Mouse (Mus musculus): ENCODE measurements around the gene Pgp.
"Not testable (repeated sequence)": the region's sequence is repeated elsewhere in the genome, so short reads cannot be mapped to it uniquely, and the experiment has no call there.

Pgp gene

DNA sequence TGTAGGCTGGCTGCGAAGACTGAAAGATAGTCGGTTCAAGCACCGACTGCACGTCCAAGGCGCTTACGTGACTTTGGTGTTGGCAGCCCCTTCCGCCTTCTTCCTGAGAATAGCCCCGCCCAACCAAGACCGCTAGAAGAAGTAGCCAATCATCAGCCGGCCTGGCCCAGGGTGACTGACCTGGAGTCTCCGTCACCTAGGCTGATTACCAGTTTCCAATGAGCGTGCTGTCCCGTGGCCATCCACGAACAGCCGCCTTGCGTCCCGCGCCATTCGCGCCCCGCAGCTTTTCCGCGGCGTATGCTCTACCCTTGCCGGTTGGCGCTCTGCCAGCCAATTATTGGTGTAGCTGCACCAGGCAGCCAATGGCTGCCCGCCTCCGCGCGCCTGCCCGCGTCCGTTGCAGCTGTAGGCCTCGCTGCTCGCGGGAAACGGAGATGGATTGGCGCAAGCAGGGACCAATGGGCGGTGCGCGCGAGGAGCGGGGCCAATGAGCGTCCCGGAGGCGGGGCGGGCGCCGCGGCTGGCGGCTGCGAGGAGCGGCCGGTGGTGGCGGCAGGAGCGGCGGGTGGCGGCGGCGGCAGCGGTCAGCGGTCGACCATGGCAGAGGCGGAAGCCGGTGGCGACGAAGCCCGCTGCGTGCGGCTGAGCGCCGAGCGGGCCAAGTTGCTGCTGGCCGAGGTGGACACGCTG is at the start of gene Pgp, which contains the start of gene E4f1:
Gene Pgp, plus strand, starts transcription at position 483 of the 693 bp plus-strand sequence.
Gene E4f1, minus strand, starts transcription at position 404 of the 693 bp plus-strand sequence.
- DNase-seq: peak; percentile 99 to 100

- no peak for DNase-seq
These were observed 47.1 kb upstream of the Pgp start for GRCm38 (mm10) chr17:24423114-24423513.

DNA sequence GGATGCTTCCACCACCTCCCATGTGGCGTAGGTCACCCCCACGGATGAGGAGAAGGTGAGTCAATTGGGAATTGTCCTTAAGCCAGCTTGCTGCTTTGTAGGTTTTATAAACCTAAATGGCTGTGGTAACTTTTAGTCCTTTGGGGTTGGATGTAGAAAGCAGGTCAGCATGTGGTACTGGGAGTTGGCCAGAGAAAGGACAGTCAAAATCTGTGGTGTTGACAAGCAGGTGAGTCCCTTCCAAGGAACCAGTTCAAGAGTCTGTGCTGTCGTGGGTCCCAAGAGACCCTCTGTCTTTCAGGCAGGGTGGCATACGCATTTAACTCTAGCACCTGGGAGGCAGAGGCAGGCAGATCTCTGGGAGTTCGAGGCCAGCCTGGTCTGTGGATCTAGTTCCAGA is 45.7 kb upstream of the Pgp start:
- no peak for DNase-seq

GRCm38 (mm10) chr17:24425326-24425725 is 44.9 kb upstream of the Pgp start:
- not testable (repeated sequence) for DNase-seq

GRCm38 (mm10) chr17:24425905-24426304 is 44.3 kb upstream of the Pgp start:
- no peak for DNase-seq

GRCm38 (mm10) chr17:24426471-24427169 is 43.6 kb upstream of the Pgp start, which contains the start of gene Eci1:
Eci1 (plus strand) TSS chr17:24426641.
- DNase-seq: peak; percentile 97 to 99

DNA sequence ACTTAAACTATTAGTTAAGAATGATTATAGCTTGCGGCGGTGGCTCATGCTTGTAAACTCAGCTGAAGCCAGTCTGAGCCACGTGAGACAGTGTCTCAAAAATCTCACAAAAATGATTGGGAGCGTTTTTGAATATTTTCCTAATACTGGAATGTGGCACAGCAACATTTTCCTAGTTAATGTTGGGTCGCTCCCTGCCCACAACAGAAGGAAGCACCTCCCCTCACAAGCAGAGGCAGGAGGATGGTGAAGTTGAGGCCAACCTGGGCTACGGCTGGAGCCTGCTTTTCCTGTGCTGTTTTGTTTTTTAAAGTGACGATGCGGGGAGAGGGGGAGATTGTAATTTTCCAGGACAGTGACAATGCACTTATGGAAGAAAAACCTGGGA is 43.0 kb upstream of the Pgp start:
- peak in 1 of 2 experiments; percentile 27 for DNase-seq

GRCm38 (mm10) chr17:24429201-24429983 is 40.8 kb upstream of the Pgp start:
- peak; percentile 37 to 74 for DNase-seq

DNA sequence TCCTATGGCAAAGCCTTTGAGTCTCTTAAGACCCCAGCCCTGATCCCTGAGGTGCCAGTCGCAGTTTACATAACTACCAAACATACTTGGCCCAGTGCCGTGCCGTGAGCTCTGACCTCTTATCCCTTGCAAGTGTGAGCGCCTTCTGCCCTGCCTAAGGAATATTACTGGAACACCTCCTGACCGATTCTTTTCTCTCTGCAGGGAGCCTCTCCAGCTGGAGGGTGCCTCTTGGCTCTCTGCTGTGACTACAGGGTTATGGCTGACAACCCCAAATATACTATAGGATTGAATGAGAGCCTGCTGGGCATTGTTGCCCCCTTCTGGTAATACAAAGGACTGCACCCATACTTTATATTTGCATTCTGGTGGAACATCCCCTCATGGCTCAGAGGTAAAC is 33.2 kb upstream of the Pgp start:
- peak; percentile 32 to 59 for DNase-seq

DNA sequence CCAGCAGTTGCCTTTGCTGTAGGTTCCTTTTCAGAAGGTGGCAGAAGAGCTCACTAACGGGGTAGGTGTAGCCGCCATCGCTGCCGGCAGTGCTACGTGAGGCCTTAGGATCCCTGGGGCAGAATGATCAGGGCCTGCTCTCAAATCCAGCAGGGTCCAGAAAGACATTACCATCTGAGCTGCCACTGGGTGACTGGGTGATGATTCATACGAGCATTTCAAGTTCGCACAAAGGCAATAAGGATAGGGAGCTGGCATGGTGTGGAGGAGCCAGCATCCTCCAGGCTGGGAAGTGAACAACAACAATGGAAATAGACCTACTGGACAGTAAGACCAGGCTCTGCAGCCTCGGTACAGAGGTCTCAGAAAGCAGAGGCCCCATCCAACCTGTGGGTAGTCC is 29.8 kb upstream of the Pgp start:
- no peak for DNase-seq

DNA sequence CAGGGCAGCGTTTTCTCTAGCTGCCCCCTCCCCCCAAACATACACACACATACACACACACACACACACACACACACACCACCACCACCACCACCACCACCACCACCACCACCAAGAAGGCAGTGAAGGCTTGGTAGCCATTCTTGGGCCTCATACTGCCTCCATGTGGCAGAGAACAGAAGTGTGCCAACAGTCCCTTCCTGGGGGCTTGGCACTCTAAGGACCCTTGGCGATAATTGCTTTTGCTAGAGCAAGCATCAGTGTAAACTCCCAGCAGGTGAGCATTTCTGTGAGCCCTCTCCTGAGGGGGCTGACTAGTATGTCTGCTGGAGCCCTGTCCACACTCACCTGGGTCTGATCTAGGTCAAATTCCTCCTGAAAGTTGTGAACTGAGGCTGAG is 29.0 kb upstream of the Pgp start:
- no peak for DNase-seq

- peak in 1 of 2 experiments; percentile 73 for DNase-seq
These were observed 28.1 kb upstream of the Pgp start for GRCm38 (mm10) chr17:24442107-24442506.

- no peak for DNase-seq
These were observed 27.5 kb upstream of the Pgp start, which contains the start of gene Dnase1l2 for GRCm38 (mm10) chr17:24442632-24443155. Dnase1l2 (minus strand) TSS chr17:24443105.

DNA sequence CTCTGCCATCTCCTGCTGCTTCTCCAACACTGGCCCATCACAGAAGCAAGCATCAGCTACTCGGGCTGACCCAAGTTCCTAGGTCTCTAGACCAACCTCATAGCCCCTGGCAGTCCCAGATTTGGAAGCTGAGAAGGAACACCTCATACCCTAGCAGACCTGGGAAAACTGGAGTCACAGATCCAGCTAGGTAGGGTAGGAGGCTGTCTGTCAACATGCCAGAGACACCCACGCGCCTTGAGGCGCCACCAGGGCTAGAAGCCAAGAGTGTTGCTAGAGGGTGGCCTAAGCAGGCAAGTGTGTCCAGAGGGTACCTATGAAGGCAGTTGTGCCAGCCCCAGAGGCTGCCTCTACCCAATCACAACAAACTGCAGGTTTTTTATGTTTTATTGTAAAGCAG is 26.8 kb upstream of the Pgp start:
- peak in 1 of 2 experiments; percentile 36 for DNase-seq

- DNase-seq: no peak
These were observed 23.6 kb upstream of the Pgp start for GRCm38 (mm10) chr17:24446590-24446989.

GRCm38 (mm10) chr17:24449507-24449906 is 20.7 kb upstream of the Pgp start:
- DNase-seq: no peak

- no peak for DNase-seq
These were observed 19.0 kb upstream of the Pgp start for GRCm38 (mm10) chr17:24451220-24451619.

GRCm38 (mm10) chr17:24453372-24453771 is 16.8 kb upstream of the Pgp start:
- DNase-seq: no peak

DNA sequence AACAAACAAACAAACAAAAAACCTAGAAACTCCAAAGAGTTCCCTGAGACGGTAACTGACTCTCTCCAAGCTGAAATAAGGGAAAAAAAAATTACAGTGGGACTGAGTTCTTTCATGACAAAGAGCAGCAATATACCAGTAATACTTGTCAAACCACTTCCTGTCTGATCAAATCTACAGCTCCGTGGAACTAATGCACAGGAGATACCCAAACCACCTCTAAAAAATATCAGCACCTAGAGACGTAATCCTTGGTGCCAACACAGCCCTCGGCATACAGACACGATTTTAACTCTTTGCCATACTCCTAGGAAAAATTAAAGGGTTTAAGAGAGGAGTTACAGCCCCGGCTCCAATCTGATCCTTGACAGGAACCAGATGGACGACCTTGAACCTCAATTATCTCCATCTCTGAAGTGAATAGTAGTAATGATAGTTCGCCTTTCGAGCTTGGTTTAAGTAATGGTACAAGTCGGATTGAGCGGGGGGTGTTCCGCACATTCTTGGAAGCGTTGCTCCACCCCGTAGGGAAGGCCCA is 15.9 kb upstream of the Pgp start:
- no peak for DNase-seq

DNA sequence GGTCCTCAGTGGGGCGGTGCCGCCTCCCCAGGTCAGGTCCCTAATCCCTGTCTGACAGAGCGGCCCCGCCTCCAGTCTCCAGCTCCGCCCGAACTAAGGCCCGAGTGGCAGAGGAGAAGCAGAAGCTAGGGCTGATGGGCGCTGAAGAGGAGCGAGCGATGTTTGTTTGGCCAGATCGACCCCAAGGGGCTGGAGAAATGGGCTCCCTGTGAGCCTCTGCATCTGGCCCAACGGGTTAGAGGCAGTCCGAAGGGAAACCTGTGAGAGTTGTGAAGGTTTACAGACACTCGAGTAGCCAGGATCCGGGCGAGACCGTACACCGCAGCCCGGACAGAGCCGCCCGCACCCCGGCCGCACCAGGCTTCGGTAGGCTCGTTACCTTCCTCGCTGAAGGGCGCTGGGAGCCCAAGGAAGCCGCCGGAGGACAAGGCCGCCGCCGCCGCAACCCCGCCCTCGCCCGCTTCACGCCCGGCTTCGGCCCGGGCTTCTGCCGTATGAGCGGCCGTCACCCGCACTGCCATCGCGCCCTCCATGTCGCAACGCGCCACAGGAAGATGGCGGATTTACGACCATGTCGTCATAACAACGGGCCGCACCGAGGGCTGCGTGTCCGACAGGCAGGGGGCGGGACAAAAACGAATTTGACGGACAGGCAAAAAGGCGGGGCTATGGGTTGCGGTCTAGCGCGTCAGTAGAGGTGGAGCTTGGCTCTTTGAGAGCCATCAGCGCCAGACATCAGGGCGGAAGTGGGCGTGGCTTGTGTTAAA is 15.3 kb upstream of the Pgp start:
- DNase-seq: peak; percentile 100

- DNase-seq: peak in 1 of 2 experiments; percentile 30
These were observed 14.5 kb upstream of the Pgp start for GRCm38 (mm10) chr17:24455523-24456206.
